Mouse (Mus musculus) cerebral cortex, adult 2 months (tissue): ENCODE results near the gene Mfsd10.

ENCODE experiments used
- WGBS: fragments of 180-500 bp; shearing (Covaris S2); methylation state at CpG from one replicate; pipeline ENCODE4 v1.1.7; 2018; 5-methylcytosine and 5-hydroxymethylcytosine counted together

Mfsd10 gene

DNA sequence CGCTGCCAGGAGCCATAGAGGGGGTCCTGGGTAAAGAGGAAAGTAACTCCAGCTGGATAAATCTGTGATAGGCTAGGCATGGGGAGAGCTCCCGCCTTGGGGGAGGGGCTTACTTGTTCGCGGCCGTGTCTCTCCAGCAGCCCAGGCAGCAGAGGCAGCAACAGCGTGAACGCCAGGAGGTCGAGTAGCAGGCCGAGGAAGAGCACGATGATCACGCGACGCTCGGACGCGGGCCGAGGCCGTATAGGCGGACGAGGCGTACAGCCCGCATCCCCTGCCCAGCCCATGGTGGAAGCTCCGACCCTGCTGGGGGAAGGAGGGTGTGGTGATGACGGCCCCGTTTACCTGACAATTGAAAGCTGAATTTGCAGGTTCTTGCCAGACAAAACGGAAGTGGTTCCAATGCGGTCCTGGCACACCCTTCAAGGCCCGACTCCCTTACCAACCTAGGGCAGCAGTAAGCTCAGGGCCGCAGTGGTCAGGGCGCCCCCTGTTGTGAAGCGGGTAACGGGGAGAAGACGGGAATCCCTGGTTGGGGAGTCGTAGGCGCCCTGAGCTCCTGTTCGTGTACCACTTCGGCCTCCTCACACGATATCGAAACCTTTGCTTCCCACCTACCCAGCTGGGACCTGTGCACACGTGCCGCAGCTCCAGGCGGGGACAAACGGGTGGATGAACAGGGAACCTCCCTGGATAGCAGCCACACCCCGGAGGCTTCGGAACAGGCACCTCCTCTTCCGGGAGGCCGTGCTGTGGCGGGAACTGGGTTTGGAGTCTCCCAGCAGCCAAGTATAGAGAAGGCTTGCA, at the start of gene Mfsd10:
Gene Mfsd10 (minus strand): TSS at position 732 of the 807 bp plus-strand sequence.
- under 1% methylated on average over 48 of the region's 48 CpGs for WGBS

DNA sequence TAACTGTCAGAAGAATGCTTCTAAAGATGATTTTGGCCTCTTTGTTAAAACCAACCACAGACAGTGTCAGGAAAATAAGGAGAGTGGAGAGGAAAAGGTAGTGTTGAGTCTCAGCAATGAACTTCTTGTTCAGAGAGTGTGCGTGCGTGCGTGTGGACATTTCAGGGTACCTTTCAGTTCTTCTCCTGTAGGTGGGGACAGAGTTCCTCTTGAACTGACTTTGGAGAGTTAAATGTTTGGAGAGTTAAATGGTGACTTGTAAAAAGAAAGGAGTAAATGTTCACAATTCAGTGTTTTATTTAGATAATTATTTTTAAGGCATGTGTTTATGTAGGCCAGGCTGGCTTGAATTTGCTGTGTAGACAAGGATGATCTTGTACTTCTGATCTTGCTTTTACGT, 33.3 kb upstream of the Mfsd10 start:
- WGBS: 79% methylated on average over 4 of the region's 4 CpGs

DNA sequence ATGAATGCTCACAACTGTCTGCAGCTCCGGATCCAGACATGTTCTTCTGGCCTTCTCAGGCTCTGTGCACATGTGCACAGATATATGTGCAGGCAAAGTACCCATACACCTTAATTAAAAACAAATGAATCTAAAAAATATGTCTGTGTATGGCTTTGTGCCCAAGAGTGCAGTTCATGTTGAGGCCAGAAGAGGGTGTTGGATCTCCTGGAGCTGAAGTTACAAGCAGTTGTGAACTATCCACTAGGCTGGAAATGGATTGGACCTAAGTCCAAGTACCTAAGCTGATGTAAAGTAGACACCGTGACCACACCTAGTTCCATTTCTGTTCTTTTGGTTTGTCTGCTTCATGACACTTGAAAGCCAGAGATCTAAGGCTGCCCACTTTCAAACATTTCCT, 32.5 kb upstream of the Mfsd10 start:
- WGBS: 95% methylated on average over 2 of the region's 2 CpGs

DNA sequence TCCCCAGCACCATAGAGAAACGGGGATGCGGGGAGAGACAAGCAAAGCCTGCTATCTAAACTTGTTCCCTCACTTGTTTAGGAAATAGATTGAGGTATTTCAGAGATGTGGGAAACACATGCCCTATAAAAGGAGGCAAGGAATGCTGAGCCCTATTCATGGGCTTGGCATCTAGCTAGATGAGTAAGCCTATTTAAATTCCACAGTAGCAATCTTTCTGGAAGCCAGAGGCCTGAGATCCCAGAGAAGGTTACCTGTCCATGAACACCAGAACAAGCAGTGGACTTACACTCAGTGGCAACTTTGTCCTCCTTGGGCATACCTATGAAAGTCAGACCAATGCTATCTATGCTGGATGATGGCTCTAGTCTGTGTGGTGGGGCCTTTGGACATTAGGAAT, 26.2 kb upstream of the Mfsd10 start:
- 84% methylated on average over 2 of the region's 2 CpGs for WGBS

DNA sequence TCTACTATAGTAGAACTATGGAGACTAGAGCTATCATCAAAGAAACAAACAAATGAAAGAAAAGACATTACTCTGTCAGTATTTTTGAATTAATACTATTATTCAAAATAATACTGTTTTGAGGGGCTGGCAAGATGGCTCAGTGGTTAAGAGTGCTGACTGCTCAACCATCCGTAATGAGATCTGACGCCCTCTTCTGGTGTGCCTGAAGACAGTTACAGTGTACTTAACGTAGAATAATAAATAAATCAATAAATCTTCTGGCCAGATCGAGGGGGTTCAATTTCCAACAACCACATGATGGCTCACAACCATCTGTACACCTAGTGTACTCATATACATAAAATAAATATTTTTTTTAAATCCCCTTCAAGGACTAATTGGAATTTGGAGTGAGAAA, 24.9 kb upstream of the Mfsd10 start:
- 89% methylated on average over 4 of the region's 4 CpGs for WGBS

DNA sequence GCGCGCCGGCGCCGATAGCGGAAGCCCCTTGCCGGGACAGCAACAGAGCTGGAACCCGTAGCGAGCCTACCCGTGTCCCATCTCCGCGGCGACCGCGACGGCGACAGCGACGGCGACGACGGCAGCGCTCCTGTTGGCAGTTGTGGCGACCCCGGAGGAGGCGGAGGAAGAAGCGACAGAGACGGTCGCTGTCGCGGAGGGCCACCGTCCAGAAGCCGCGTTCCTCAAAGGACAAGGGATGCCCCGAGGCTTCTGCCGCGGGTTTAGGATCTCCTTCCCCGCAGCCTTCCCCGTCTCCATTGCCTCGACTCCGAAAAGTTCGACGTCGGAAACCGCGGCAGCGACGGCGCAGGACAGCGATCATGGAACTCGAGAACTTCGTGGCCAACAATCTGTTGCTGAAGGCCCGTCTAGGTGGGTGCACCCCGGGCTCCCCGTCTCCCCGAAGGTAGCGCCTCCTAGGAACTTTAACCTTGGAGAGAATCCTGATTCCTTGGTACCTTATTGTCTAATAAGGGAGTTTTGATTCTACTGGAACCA, 23.6 kb upstream of the Mfsd10 start:
- WGBS: under 1% methylated on average over 57 of the region's 57 CpGs

DNA sequence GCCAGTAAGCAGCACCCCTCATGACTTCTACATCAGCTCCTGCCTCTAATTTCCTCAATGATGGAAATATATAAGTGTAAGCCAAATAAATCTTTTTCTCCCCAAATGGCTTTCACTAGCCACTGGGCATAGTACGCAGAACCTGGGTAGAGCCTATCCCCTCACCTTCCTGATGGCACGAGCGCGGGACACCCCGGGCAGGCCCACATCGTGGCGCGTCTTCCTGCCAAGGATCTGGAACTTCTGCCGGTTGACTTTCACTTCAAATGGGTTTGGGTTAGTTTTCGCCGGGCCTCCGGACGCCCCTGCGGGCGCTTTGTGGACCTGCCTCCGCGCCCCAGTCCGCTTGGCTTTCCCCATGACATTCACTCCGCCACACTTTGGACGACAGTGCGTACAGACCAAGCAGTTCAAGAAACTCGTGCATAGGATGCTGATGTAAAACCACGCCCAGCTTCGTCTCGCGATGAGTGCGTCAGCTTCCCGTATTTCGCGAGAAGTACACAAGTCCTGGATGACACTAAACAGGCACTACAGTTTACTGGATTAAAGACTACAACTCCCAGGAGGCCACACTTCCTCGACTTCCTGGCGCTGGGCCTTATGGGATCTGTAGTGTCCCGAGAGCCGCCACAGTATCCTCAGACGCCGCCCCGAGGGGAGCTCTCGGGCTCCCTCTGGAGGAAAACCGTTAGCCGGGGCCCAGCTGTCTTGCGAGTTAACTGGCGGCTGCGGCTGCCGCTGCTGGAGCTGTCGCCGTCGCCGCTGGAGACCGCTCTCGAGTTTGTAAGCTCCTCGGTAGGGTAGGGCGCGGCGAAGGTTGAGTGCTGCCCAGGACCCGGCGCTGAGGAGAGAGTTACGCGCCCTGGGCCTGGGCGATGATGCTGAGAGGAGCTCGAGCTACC, 22.9 kb upstream of the Mfsd10 start, which contains the start of the genes Nop14 and Grk4:
Gene Nop14 (minus strand): TSS at position 463 of the 905 bp plus-strand sequence.
Gene Grk4 (plus strand): TSS at position 694 of the 905 bp plus-strand sequence.
- under 1% methylated on average over 60 of the region's 60 CpGs for WGBS

DNA sequence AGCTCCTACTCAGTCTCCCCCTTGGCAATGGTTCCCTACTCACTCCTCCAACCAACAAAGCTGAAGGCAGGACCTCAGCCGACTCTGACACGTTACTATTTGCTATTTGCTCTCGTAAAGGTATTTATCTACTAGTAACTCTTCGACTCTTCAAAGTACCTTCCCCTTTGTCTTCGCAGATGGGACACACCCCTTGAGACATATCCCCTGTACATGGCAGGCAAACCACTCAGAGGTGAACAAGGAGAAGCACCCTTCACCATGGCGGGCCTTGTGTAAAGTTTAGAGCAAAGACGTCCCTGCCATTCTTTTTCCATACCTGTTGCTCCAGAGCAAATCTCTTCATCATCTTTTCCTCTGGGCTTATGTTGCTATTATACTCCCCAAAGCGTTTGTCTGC, 20.5 kb upstream of the Mfsd10 start:
- 91% methylated on average over 8 of the region's 8 CpGs for WGBS

DNA sequence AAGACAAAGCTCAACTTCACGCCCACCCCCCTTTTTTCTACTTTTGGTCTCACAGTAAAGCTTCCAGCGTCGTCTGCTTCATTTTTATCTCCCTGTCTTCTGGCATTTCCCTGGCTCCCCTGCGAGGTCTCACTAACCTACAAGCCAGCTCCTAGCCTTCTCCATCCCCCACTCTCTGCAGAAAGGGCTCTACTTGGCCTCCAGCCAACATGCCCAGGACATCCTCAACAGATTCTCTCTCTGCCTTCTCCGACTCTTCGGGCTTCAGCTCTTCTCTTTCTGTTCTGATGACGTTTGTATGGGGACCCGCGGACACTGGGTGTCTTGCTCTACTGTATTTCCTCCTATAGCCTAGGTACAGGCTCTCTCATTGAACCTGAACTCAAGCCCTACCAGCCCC, 17.9 kb upstream of the Mfsd10 start:
- 61% methylated on average over 9 of the region's 9 CpGs for WGBS

DNA sequence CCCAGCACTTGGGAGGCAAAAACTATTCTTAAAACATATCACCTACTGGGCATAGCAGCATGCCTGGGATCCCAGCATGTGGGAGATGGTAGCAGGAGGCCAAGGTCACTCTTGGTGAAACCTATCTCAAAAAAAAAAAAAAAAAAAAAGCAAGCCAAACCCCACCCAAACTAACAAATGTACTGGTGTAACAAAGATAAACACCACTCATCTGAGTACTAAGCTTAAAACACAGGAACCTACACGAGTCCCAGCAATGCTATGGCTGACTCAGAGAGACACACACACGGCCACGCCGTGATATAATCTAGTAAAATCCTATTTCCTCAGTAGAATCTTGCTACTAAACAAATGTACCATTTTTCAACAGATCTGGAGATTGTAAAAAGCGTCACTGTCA, 15.9 kb upstream of the Mfsd10 start:
- 91% methylated on average over 5 of the region's 5 CpGs for WGBS

DNA sequence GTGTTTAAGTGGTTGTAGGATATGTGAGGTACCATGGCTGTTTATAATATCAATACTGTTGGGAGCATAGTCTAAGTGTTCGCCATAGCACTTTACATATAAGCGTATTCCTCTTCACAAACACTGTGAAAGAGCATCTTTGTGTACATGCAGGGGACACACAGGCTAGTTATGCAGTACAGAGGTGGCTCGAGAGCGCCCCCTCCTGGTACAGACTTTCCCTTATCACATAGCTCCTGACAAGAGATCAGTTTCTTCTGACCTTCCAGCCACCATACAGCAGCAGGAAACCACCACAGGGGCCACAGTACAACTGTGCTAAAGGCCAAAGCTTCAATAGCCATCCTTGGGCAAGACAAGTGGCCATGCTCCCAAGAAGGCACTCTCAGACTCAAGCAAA, 10.6 kb upstream of the Mfsd10 start:
- 33% methylated on average over 4 of the region's 4 CpGs for WGBS

DNA sequence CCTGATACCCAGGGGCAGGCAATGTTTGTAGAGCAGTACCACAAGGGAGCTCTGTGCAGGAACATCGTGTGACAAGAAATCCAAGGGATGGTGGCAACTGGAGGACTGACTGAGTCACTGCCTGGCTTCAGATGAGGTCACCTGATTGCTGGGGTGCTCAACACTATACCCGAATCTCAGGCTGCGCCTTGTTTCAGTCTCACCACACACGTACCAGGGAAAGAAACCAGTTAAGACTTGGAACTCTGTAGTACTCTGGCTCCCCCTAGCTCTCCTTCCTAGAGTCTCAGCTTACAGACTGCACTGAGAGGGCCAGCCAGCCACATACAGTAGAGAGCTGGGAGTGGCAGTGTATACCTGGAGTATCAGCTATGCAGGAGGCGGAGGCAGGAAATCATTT, 5.9 kb upstream of the Mfsd10 start:
- 39% methylated on average over 5 of the region's 5 CpGs for whole genome bisulfite sequencing

DNA sequence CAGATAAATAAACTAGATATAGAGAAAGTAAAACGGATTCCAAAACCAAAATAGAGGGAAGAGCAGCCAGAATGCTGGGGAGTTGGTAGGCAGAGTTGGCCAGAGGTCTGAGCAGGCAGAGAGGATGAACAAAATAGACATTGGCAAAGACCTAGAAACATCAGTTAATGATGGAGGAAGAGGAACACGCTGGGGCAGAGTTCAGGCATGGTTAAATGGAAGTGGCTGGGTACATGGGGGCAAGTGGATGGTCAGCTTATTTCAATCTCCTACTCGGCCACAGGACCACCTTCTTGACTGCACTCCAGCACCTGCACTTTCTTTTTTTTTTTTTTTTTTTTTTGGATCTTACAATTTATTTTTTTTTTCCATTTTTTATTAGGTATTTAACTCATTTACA, 5.0 kb upstream of the Mfsd10 start:
- 76% methylated on average over 3 of the region's 3 CpGs for WGBS

DNA sequence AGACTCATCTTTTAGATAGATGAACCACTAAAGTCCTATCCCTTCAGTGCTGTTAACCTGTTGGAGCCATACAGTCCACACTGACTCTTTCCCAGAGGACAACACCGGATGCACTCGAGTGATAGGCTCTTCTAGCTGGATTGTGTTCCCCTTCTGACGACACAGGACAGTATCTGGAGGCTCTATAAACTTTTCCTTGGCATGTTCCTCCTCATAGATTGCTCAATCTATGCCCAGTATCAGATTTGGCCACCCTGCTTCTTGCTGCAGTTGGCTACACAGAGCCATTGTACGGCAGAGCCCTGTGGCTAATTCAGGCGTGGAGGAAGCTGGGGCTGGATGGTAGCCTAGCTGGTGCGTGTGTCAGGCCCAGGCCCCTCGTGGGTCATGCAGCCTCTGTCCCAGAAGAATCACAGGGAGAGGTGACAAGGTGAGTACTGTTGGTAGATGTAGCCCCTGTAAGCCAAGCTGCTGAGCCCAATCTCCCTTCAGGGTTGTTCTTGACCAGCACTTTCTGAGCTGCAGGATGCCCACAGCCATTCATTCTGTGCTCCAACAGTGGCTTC, 662 bp upstream of the Mfsd10 start:
- 71% methylated on average over 7 of the region's 7 CpGs for WGBS

DNA sequence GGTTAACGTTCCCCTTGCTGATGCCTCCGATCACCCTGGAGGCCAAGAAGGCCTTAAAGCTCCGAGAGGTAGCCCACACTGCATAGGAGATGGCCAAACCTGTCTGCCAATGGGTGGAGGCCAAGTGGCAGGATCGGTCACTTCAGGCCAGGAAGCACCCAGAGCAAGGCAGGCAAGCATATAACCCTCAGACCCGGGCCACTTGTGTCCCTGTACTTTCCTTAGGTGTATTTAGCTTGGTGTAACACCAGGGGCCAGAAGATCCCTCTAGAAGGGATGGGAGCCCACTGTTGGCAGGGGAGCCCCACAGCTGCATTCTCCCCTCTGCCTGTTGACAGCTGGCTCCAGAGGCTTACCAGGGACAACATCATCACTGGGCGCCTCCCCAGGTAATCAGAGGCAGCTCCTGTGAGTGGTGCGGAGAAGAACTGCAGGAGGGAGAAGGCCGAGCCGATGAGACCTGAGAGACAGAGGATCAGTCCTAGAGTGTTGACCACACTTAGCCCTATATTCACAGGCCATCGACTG, 1.3 kb downstream of the Mfsd10 start:
- 59% methylated on average over 10 of the region's 10 CpGs for WGBS

DNA sequence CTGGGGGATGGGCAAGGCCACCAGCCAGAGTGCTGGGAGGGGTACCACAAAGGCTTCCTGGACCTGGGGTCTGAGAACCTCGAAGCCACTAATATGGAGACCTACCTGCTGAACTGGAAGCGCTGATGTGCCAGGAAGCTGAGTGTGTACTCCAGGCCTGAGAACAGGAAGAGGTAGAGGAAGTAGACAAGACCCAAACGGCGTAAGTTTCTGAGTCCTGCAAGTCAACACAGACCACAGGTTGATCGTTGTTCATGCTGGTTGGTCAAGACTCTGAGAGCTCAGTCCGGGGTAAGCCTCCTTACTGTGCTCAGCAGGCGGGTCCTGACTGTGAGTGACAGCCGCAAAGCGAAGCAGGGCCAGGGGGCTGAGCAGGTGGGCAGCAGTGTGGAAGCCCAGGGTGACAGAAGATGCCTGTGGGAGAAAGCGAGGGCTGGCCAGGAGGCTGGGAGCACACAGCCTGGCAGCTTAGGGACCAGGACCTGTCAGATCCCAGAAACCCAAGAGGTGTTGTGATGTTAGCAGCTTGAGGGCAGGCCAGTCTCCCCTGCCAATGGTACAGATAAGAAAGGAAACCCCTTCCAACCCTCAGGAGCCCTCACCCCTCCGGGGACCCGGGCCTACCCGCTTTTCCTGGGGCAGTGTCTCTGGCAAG, 2.1 kb downstream of the Mfsd10 start:
- 86% methylated on average over 13 of the region's 13 CpGs for WGBS

DNA sequence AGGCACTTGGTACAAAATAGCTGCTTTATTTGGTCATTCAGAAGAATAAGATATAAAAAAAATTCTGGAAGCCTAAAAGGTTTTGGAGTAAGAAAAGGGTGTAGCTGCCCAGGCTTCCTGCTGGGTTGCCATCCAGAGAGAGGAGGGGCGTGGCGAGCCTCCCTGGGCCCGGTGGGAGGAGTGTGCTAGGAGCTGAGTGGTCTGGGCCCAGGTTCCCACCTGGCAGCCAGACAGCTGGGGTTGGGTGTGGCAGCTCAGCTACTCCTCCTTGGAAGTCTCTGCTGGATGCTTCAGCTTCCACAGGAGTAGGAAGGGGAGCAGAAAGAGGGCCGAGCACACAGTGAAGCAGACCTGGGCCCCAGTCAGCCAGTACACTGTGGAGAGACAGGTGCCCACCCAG, 3.4 kb downstream of the Mfsd10 start:
- 45% methylated on average over 4 of the region's 4 CpGs for WGBS

DNA sequence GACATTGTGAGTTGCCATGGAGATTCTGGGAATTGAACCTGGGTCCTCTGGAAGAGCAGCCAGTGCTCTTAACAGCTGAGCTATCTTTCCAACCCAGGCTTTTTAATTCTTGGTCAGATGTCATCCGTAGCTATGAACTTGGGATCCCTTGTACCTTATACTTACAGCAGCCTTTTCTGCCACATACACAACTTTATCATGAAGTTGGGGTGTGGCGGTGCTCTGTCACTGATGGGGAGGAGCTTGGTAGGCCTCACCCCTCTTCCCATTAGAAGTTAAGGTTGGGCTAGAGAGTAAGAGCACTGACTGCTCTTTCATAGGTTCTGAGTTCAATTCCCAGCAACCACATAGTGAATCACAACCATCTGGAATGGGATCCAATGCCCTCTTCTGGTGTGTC, 4.0 kb downstream of the Mfsd10 start:
- WGBS: 99% methylated on average over 2 of the region's 2 CpGs

DNA sequence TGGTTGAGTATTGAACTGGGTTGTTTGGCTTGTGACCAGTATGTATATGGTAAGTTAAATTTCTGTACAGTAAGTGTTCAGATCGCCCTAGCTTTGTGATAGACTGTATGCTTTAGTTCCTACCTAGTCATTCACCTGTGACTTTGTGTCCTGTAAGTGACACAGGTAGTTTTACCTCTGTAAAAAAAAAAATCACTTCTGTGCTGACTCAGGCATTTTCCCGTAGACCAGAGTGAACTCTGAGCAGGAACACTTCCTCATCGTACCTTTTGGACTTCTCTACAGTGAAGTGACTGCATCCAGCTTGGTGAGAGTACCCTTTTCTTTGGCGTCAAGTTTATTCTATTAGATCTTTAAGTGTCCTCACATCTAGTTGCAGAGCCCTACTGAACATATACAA, 27.0 kb downstream of the Mfsd10 start:
- WGBS: 84% methylated on average over 4 of the region's 4 CpGs

DNA sequence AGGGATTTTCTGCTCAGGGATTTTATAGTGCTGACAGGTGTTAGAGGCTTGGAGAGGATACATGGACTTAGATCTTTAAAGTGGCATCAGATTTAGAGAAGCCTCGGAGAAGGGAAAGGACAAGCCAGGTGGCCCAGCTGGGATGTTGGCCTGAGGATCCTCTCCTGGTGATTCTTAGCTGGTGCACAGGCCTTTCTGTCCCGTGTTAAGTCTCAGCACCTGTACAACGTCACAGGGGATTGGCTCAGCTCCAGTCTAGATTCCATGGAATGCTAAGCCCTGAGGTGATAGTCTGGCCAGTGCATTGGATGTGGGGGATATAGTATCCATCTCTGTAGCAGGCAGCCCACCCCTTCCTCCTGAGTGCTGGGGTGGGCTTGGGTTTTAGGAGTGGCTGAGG, 28.8 kb downstream of the Mfsd10 start:
- WGBS: 49% methylated on average over 3 of the region's 3 CpGs
